Mouse (Mus musculus) liver, postnatal 0 days (tissue): Measurements from ENCODE around the gene C1ql4. TPM values are rescaled to one million over a fixed set of nuclear protein-coding genes. Genes with fewer than 3 reads are reported as not detected.

Experiments used
- ATAC-seq: fragments of 200-750 bp; cut with Nextera tagmentation; 2 replicates; pipeline ENCODE4 v1.8.0; 2017; ENCODE audit warnings: mild to moderate bottlenecking, moderate library complexity
- DNase-seq: peaks from one replicate; pipeline ENCODE4 v3.0.0-alpha.2; 2016
- H3K27ac ChIP-seq: fragments of 300-500 bp; sonication (generic); 2 replicates; pipeline ENCODE4 v1.5.1; 2014; ENCODE audit warnings: antibody characterized with exemption, moderate library complexity, mild to moderate bottlenecking, low read depth
- H3K27me3 ChIP-seq: fragments of 300-500 bp; sonication (generic); 2 replicates; pipeline ENCODE4 v1.6.1; 2014; ENCODE audit warnings: low read length, control low read depth, mixed read lengths; ENCODE audit not compliant: insufficient read depth
- H3K36me3 ChIP-seq: fragments of 300-500 bp; sonication (generic); replicated peaks from 2 replicates; pipeline ENCODE4 v1.6.1; 2014; ENCODE audit warnings: mild to moderate bottlenecking, control low read depth, low read length, moderate library complexity, mixed read lengths; ENCODE audit not compliant: insufficient read depth
- H3K4me1 ChIP-seq: fragments of 300-500 bp; sonication (generic); 2 replicates; pipeline ENCODE4 v1.6.1; 2014; ENCODE audit warnings: antibody characterized with exemption, mild to moderate bottlenecking, control low read depth; ENCODE audit not compliant: insufficient read depth
- H3K4me2 ChIP-seq: fragments of 300-500 bp; sonication (generic); 2 replicates; pipeline ENCODE4 v1.6.1; 2014; ENCODE audit warnings: low read depth, mild to moderate bottlenecking, low read length, moderate library complexity, mixed read lengths
- H3K4me3 ChIP-seq: fragments of 300-500 bp; sonication (generic); 2 replicates; pipeline ENCODE4 v1.5.1; 2014; ENCODE audit warnings: low read depth, low read length
- H3K9ac ChIP-seq: fragments of 300-500 bp; sonication (generic); replicated peaks from 2 replicates; pipeline ENCODE4 v1.6.1; 2014; ENCODE audit warnings: mild to moderate bottlenecking, moderate library complexity
- H3K9me3 ChIP-seq: fragments of 300-500 bp; sonication (generic); 2 replicates; pipeline ENCODE4 v1.6.1; 2016; ENCODE audit warnings: mild to moderate bottlenecking, control low read depth, low read length, mixed read lengths
- CTCF ChIP-seq: sonication (generic); IDR thresholded peaks from 2 replicates; pipeline ENCODE4 v1.5.1; 2016; ENCODE audit warnings: antibody characterized with exemption, low read depth
- EP300 ChIP-seq: IDR thresholded peaks from 2 replicates; pipeline ENCODE4 v1.6.1; 2016; ENCODE audit warnings: antibody characterized with exemption, low read depth, mild to moderate bottlenecking
- WGBS: fragments of 180-500 bp; shearing (Covaris S2); extraction: QIAGEN DNeasy Blood & Tissue Kit; methylation state at CpG from one replicate; pipeline ENCODE4 v1.1.7; 2014; ENCODE audit not compliant: insufficient replicate concordance; 5-methylcytosine and 5-hydroxymethylcytosine counted together
- polyA plus RNA-seq: library from polyadenylated mRNA; unstranded; fragments of >200 nt; fragmentation: Nextera tagmentation; extraction: Ambion mirVana; gene quantifications from 2 replicates; pipeline ENCODE4 v1.2.1, GENCODE M21; 2015

C1ql4 gene
- polyA plus RNA-seq, 1 experiment from 2014 or later: 0.12 TPM

DNA sequence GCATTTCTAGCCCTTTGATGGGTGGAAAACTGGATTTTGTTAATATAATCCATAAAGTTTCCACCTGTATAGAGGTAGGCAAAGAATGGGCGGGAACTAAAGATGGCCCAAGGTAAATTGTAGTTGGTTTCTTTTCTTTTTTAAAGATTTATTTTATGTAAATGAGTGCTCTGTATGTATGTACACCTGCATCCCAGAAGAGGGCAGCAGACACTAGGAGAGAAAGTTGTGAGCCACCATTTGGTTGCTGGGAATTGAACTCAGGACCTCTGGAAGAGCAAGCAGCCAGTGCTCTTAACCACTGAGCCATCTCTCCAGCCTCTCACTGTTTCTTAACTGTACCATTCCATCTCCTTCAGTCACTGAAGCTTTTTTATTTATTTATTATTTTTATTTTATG, 15.6 kb downstream of the C1ql4 start:
- Histone ChIP-seq H3K4me3 (no peak overlapping the region), H3K27me3 (no peaks in the 10 kb centered on the region), H3K4me2 (no peak overlapping the region), H3K9me3 (no peaks in the 10 kb centered on the region), H3K36me3 (peaks cover under 1% of the 10 kb centered on the region; the same call in 1 of the 2 replicates), H3K9ac (no peak overlapping the region), H3K27ac (no peak overlapping the region), H3K4me1 (peaks cover 10% of the 10 kb centered on the region)
- TF ChIP-seq CTCF (peak; percentile 36; the same call in 1 of the 2 replicates), EP300 (no peak)
- 67% methylated on average over 1 of the region's 1 CpGs for WGBS
- DNase-seq (no peak), ATAC-seq (no peak)

GRCm38 (mm10) chr15:99065557-99066165, 22.0 kb downstream of the C1ql4 start:
- Histone ChIP-seq H3K4me2 (no peak overlapping the region), H3K9me3 (no peaks in the 10 kb centered on the region), H3K27ac (no peak overlapping the region), H3K4me1 (no peaks in the 10 kb centered on the region), H3K36me3 (no peaks in the 10 kb centered on the region), H3K27me3 (no peaks in the 10 kb centered on the region), H3K9ac (no peak overlapping the region), H3K4me3 (no peak overlapping the region)
- WGBS: 59% methylated on average over 12 of the region's 12 CpGs
- TF ChIP-seq EP300 (no peak), CTCF (no peak)
- ATAC-seq: no peak
- no peak for DNase-seq

DNA sequence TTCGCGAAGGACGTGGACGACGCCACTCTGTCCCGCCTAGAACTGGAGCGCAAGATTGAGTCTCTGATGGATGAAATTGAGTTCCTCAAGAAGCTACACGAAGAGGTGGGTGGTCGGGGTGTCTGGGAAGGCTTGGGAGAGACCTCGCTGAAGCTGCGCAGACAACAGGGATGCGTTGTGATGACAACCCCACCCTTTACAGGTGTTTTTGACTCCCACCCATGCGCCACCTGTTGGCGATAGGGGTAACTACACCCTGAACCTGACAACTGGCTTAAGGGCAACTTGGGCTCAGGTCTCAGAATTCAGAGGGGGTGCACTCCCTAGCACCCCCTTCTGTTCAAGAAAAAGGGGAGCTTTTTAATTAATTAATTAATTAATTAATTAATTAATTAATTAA, 31.3 kb downstream of the C1ql4 start:
- H3K4me2 ChIP-seq: no peak overlapping the region
- peak; percentile 71 for DNase-seq
- H3K27me3 ChIP-seq: peaks cover 70% of the 10 kb centered on the region
- no peaks in the 10 kb centered on the region for H3K36me3 ChIP-seq
- H3K4me1 ChIP-seq: peaks cover 9% of the 10 kb centered on the region
- H3K9me3 ChIP-seq: no peaks in the 10 kb centered on the region
- no peak for TF ChIP-seq EP300
- peak; percentile 82 for TF ChIP-seq CTCF
- H3K9ac ChIP-seq: no peak overlapping the region
- ATAC-seq: peak; percentile 4; the same call in 1 of the 2 replicates
- no peak overlapping the region for H3K27ac ChIP-seq
- 13% methylated on average over 14 of the region's 14 CpGs for WGBS
- no peak overlapping the region for H3K4me3 ChIP-seq

- Histone ChIP-seq H3K27me3 (peaks cover 70% of the 10 kb centered on the region), H3K27ac (no peak overlapping the region), H3K4me1 (peaks cover 9% of the 10 kb centered on the region), H3K4me3 (peak overlapping the region; percentile 14), H3K4me2 (peak overlapping the region; percentile 44), H3K9me3 (no peaks in the 10 kb centered on the region), H3K36me3 (no peaks in the 10 kb centered on the region), H3K9ac (no peak overlapping the region)
- DNase-seq (peak; percentile 34), ATAC-seq (peak; percentile 63)
- WGBS: 1% methylated on average over 32 of the region's 37 CpGs
- no peak for TF ChIP-seq CTCF
- no peak for TF ChIP-seq EP300
These were observed 32.1 kb downstream of the C1ql4 start for GRCm38 (mm10) chr15:99055511-99055961.

DNA sequence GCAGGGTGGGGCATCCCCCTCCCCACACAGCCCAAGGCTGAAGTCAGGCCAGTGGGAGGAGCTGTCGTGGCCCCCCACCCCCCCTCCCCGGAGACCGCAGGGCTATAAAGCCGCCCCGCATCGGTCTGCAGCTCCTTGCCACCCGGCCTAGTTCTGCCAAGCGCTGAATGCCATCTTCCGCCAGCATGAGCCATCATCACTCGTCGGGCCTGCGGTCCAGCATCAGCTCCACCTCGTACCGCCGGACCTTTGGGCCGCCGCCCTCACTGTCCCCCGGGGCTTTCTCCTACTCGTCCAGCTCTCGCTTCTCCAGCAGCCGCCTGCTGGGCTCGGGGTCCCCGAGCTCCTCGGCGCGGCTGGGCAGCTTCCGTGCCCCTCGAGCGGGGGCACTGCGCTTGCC, 32.6 kb downstream of the C1ql4 start, which contains the start of gene Prph:
TSS of gene Prph (plus strand) at position 135 of the 400 bp plus-strand sequence.
- WGBS: 6% methylated on average over 30 of the region's 30 CpGs
- Histone ChIP-seq H3K4me2 (peak within 1 kb of the TSS; percentile 44), H3K27ac (no peak within 1 kb of the TSS), H3K27me3 (peaks cover 69% of the 10 kb centered on the region), H3K4me3 (peak within 1 kb of the TSS; percentile 14), H3K9me3 (no peaks in the 10 kb centered on the region), H3K36me3 (no peaks in the 10 kb centered on the region), H3K9ac (no peak within 1 kb of the TSS), H3K4me1 (peaks cover 9% of the 10 kb centered on the region)
- TF ChIP-seq CTCF: no peak
- no peak for TF ChIP-seq EP300
- 0 out of 2 replicates have a peak, but pooled peaks have one; percentile 2 for ATAC-seq
- DNase-seq: peak; percentile 17

DNA sequence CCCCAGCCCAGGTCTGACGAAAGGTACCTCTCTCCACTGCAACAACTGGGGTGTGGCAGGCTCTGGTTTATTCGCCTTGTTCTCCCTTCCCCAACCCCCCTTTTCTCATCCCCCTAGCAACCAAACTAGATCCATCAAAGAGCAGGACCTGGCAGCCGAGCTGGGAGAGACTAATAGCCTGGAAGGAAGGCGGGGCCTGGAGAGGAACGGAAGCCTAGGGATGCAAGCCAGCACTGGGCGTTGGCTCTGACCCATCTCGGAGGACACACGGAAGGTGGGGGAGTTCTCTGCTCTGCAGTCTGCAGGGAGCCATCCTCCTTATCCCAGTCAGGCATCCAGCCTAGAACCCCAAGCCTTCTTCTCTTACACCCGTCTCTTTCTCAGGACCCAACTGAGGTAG, 34.2 kb downstream of the C1ql4 start:
- no peak overlapping the region for H3K4me2 ChIP-seq
- H3K9ac ChIP-seq: no peak overlapping the region
- WGBS: 36% methylated on average over 9 of the region's 9 CpGs
- peaks cover 9% of the 10 kb centered on the region for H3K4me1 ChIP-seq
- peak; percentile 15 for DNase-seq
- no peaks in the 10 kb centered on the region for H3K9me3 ChIP-seq
- H3K4me3 ChIP-seq: no peak overlapping the region
- peaks cover 58% of the 10 kb centered on the region for H3K27me3 ChIP-seq
- H3K36me3 ChIP-seq: no peaks in the 10 kb centered on the region
- ATAC-seq: no peak
- no peak overlapping the region for H3K27ac ChIP-seq
- TF ChIP-seq EP300 (no peak), CTCF (no peak)
